Mouse (Mus musculus): ENCODE measurements around the gene Ranbp2. TPM values are rescaled to one million over a fixed set of nuclear protein-coding genes. Genes with fewer than 3 reads are reported as not detected.
"Not testable (repeated sequence)": the region's sequence is repeated elsewhere in the genome, so short reads cannot be mapped to it uniquely, and the experiment has no call there.

Ranbp2 gene
- polyA plus RNA-seq, 1 experiment from 2014 or later: 32.0 TPM

DNA sequence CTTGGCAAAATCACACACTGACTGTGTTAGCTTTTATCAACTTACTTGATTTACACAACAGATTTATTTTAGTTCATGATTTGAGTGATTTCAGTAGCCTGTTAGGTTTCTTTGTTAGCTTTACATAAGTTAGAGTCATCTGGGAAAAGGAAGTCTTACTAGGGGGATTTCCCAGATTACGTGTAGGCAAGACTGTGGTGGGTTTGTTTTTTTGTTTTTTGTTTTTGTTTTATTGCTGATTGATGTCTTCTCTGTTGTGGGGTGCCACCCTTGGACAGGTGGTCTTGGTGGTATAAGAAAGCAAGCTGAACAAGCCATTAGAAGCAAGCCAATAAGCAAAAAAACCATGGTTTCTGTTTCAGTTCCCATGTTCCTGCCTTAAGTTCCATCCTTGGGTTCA, 82.6 kb downstream of the Ranbp2 start:
- Histone ChIP-seq H3K9me3 (ENCODE audit: control insufficient read depth, low read length) (no peaks in the 10 kb centered on the region), H3K27ac (replicated peaks; ENCODE audit: low read depth, low read length) (no peak overlapping the region), H3K4me2 (ENCODE audit: low read depth, severe bottlenecking) (no peak overlapping the region), H3K27me3 (ENCODE audit: control insufficient read depth, insufficient read depth, low read length) (no peaks in the 10 kb centered on the region), H3K9ac (ENCODE audit: low read length) (no peak overlapping the region), H3K36me3 (ENCODE audit: control insufficient read depth, insufficient read depth, low read length) (peaks cover 2% of the 10 kb centered on the region; the same call in 1 of the 2 replicates), H3K4me3 (ENCODE audit: low read depth, low read length) (no peak overlapping the region), H3K4me1 (ENCODE audit: control insufficient read depth, insufficient read depth, low read length) (no peaks in the 10 kb centered on the region)
- no peak for ATAC-seq (ENCODE audit: insufficient number of reproducible peaks, low FRiP score, low TSS enrichment, low read depth)
- no peak for DNase-seq (ENCODE audit: low spot score)
- 93% methylated on average over 1 of the region's 1 CpGs for WGBS

DNA sequence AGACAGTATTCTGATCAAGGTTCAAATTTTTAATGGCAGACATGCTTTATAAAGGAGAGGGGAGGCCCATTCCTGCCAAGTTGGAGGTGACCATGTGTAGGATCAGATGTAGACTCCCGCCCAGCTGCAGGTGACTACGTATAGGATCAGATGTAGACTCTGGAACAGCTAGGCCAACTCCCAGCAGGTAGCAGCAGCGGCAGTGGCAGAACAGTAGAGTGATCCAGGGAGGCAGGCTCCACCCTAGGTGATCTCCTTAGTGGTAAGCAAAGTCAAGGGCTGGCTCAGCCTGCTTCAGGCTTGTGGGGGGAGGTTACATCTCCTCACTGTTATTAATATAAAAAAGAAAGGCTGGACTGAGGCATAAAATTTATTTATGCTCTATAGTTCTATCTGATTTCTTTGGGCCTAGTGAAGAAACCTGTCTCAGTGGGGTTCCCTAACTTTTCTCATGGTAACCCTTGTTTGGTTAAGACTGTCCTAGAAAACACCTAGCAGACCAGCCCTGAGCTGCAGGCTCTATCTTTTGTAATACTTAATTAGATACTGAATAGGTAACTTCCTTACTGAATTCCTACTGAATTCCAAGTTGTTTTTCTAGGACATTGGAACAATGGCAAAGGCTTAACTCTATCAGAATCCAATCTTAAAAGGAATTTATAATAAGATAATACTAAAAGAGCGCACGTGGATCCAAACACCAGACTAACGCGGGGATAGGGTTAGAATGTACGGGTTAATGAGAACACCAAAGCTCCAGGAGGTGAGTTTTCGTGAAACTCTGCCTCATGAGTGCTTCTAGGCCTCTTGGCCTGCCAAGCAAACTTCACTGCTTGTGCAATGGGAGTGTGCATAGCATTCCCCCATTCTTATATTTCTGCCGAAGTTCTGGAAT, 84.4 kb downstream of the Ranbp2 start:
- no peaks in the 10 kb centered on the region for H3K4me1 ChIP-seq (ENCODE audit: control insufficient read depth, insufficient read depth, low read length)
- no peak for ATAC-seq (ENCODE audit: insufficient number of reproducible peaks, low FRiP score, low TSS enrichment, low read depth)
- no peak overlapping the region for H3K27ac ChIP-seq (replicated peaks; ENCODE audit: low read depth, low read length)
- no peak overlapping the region for H3K4me3 ChIP-seq (ENCODE audit: low read depth, low read length)
- H3K4me2 ChIP-seq (ENCODE audit: low read depth, severe bottlenecking): no peak overlapping the region
- peaks cover 2% of the 10 kb centered on the region; the same call in 1 of the 2 replicates for H3K36me3 ChIP-seq (ENCODE audit: control insufficient read depth, insufficient read depth, low read length)
- no peaks in the 10 kb centered on the region for H3K9me3 ChIP-seq (ENCODE audit: control insufficient read depth, low read length)
- DNase-seq (ENCODE audit: low spot score): no peak
- H3K27me3 ChIP-seq (ENCODE audit: control insufficient read depth, insufficient read depth, low read length): no peaks in the 10 kb centered on the region
- no peak overlapping the region for H3K9ac ChIP-seq (ENCODE audit: low read length)
- 89% methylated on average over 10 of the region's 10 CpGs for WGBS

DNA sequence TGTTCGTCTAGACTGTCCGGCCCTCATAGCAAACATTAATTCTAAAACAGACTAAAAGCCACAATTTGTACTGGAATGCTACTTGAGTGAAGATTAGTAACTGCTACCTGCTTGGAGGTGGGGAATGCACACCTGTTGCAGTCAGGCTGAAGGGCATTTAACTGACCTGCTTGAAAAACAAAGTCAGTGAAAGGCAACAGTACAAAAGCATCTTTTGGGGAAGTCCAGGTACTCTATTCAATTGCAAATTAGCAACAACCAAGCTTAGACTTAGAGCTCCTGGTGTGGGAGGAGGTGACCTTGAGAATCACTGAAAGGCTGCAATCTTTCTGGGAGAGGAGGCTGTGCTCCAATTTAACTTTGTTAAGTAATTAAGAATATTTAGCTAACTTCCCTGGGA, 85.5 kb downstream of the Ranbp2 start:
- DNase-seq (ENCODE audit: low spot score): no peak
- Histone ChIP-seq H3K4me3 (ENCODE audit: low read depth, low read length) (no peak overlapping the region), H3K4me2 (ENCODE audit: low read depth, severe bottlenecking) (no peak overlapping the region), H3K36me3 (ENCODE audit: control insufficient read depth, insufficient read depth, low read length) (peaks cover 2% of the 10 kb centered on the region; the same call in 1 of the 2 replicates), H3K27ac (replicated peaks; ENCODE audit: low read depth, low read length) (no peak overlapping the region), H3K27me3 (ENCODE audit: control insufficient read depth, insufficient read depth, low read length) (no peaks in the 10 kb centered on the region), H3K9me3 (ENCODE audit: control insufficient read depth, low read length) (no peaks in the 10 kb centered on the region), H3K4me1 (ENCODE audit: control insufficient read depth, insufficient read depth, low read length) (no peaks in the 10 kb centered on the region), H3K9ac (ENCODE audit: low read length) (no peak overlapping the region)
- no peak for ATAC-seq (ENCODE audit: insufficient number of reproducible peaks, low FRiP score, low TSS enrichment, low read depth)
- 92% methylated on average over 2 of the region's 2 CpGs for WGBS

DNA sequence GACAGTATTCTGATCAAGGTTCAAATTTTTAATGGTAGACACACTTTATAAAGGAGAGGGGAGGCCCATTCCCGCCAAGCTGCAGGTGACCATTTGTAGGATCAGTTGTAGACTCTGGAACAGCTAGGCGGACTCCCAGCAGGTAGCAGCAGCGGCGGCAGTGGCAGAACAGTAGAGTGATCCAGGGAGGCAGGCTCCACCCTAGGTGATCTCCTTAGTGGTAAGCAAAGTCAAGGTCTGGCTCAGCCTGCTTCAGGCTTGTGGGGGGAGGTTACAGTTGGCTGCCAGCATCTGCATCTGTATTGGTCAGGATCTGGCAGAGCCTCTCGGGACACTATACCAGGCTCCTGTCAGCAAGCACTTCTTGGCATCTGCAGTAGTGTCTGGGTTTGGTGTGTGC, 89.6 kb downstream of the Ranbp2 start:
- not testable (repeated sequence) for H3K4me3 ChIP-seq (ENCODE audit: low read depth, low read length); ATAC-seq (ENCODE audit: insufficient number of reproducible peaks, low FRiP score, low TSS enrichment, low read depth); H3K4me2 ChIP-seq (ENCODE audit: low read depth, severe bottlenecking); DNase-seq (ENCODE audit: low spot score); H3K36me3 ChIP-seq (ENCODE audit: control insufficient read depth, insufficient read depth, low read length); H3K27me3 ChIP-seq (ENCODE audit: control insufficient read depth, insufficient read depth, low read length); H3K4me1 ChIP-seq (ENCODE audit: control insufficient read depth, insufficient read depth, low read length); H3K9ac ChIP-seq (ENCODE audit: low read length); H3K9me3 ChIP-seq (ENCODE audit: control insufficient read depth, low read length); H3K27ac ChIP-seq (replicated peaks; ENCODE audit: low read depth, low read length)
- 83% methylated on average over 5 of the region's 5 CpGs for WGBS

DNA sequence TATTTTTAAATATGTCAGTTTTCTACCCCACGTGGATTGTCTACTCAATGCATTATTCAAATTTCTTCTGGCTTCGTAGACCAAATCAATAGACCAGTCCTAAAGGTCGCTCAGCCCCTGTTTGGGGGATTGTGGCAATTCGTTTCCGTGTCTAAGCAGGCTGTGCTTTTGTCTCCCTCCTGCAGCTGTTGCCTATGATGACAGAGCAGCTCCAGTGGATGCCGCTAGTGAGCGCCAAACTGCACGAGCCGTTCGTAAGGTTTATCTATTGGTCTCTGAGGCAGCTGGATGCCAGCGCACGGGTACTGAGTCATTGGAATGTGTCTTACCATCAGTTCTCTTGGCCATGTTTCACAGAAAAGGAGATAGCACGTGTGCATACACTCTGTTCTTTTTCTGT, 93.9 kb downstream of the Ranbp2 start:
- Histone ChIP-seq H3K9me3 (ENCODE audit: control insufficient read depth, low read length) (no peaks in the 10 kb centered on the region), H3K4me3 (ENCODE audit: low read depth, low read length) (no peak overlapping the region), H3K27me3 (ENCODE audit: control insufficient read depth, insufficient read depth, low read length) (no peaks in the 10 kb centered on the region), H3K36me3 (ENCODE audit: control insufficient read depth, insufficient read depth, low read length) (no peaks in the 10 kb centered on the region), H3K9ac (ENCODE audit: low read length) (no peak overlapping the region), H3K4me2 (ENCODE audit: low read depth, severe bottlenecking) (no peak overlapping the region), H3K4me1 (ENCODE audit: control insufficient read depth, insufficient read depth, low read length) (no peaks in the 10 kb centered on the region), H3K27ac (replicated peaks; ENCODE audit: low read depth, low read length) (no peak overlapping the region)
- 71% methylated on average over 13 of the region's 13 CpGs for WGBS
- DNase-seq (ENCODE audit: low spot score): no peak
- ATAC-seq (ENCODE audit: insufficient number of reproducible peaks, low FRiP score, low TSS enrichment, low read depth): no peak

Other genes starting within 250 kb of the Ranbp2 start
- not detected in 2 replicates for gene AW822073, start 222.0 kb upstream of the Ranbp2 start, polyA plus RNA-seq (2014; fragmentation: Nextera tagmentation; extraction: Ambion mirVana)
- gene Duxf3, start 214.2 kb upstream of the Ranbp2 start, polyA plus RNA-seq (2014; fragmentation: Nextera tagmentation; extraction: Ambion mirVana): not detected in 2 replicates
- not detected in 2 replicates for gene Gm4981, start 210.2 kb upstream of the Ranbp2 start, polyA plus RNA-seq (2014; fragmentation: Nextera tagmentation; extraction: Ambion mirVana)
- gene Gcc2, start 191.4 kb upstream of the Ranbp2 start, polyA plus RNA-seq (2014; fragmentation: Nextera tagmentation; extraction: Ambion mirVana): 45.6 and 46.6 TPM in 2 replicates
- gene Lims1, start 123.5 kb upstream of the Ranbp2 start, polyA plus RNA-seq (2014; fragmentation: Nextera tagmentation; extraction: Ambion mirVana): 87.3 and 90.4 TPM in 2 replicates
- 9.2 and 9.5 TPM in 2 replicates for gene Ccdc138, start 51.0 kb downstream of the Ranbp2 start, polyA plus RNA-seq (2014; fragmentation: Nextera tagmentation; extraction: Ambion mirVana)
- gene Edar, start 228.7 kb downstream of the Ranbp2 start, polyA plus RNA-seq (2014; fragmentation: Nextera tagmentation; extraction: Ambion mirVana): 2.5 and 3.0 TPM in 2 replicates

Measured in limb, embryonic 11.5 days (tissue).